Mouse (Mus musculus) ES-E14 (cell line): ENCODE measurements around the gene Grip1.

Experiments used
- CHD2 ChIP-seq: IDR thresholded peaks from 2 replicates; pipeline ENCODE4 v1.6.1; 2014; ENCODE audit warnings: mild to moderate bottlenecking, low read depth, low read length, inconsistent platforms
- ZC3H11A ChIP-seq: IDR thresholded peaks from 2 replicates; pipeline ENCODE4 v1.6.1; 2012; ENCODE audit warnings: low read depth, mild to moderate bottlenecking, inconsistent platforms, low read length, borderline replicate concordance
- ZNF384 ChIP-seq: IDR thresholded peaks from 2 replicates; pipeline ENCODE4 v1.6.1; 2012; ENCODE audit warnings: low read depth, low read length, inconsistent platforms

DNA sequence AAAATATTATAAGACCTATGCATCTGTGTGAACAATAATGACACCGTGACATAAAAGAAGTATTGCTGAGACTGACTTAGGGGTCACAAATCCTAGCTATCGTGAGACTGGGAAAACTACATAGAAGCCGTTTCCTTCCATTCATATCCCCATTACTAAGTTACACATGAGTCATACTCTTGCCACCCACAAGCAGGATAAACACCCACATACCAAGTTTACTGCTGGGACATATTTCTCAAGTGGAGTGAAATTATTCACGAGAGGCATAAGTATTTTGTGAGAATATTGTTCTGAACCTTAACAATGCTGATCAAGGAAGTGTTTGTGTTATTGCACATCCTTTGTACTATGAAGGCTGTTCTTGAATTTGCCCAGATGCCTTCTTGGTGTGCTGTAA is 252.7 kb downstream of the Grip1 start:
- TF ChIP-seq ZNF384, result no peak
- TF ChIP-seq ZC3H11A, result no peak
- TF ChIP-seq CHD2, result no peak
